In the genomic region with DNA sequence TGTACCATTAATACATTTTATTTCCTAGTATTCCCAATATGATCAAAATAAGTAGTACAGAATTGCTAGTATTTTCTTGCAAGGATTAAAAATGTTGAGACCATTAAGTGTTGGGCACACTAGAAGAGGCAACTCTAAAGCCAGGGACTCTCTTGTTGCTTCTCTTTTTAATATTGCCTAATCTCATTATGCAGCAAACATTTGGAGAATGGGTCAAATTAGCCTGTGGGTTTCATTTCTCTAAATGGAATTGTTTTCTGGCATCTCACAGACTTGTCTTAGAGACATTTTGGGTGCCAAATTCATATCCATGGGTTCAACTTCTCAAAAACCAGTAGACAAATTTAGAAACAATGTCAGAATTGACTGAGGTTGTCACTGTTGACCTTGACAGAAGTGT, we compare ENCODE assay signal across 22 mouse cellular contexts. TPM values are rescaled to one million over a fixed set of nuclear protein-coding genes. Genes with fewer than 3 reads are reported as not detected.
"Had no signal": no experiment of that assay in that cellular context is flagged by ENCODE, and none has a peak within 500 bp of the region (broad histone marks: within the 10 kb centered on the region; RNA-seq: fewer than 3 reads in every experiment).

No protein-coding gene starts in this region.

- H3K4me3 ChIP-seq: liver, embryonic 15.5 days; lung, embryonic 15.5 days; megakaryocyte, embryonic 14.5 days; midbrain, embryonic 13.5 days; midbrain, embryonic 15.5 days; neural tube, embryonic 12.5 days; stomach, embryonic 15.5 days had no signal

- H3K36me3 ChIP-seq: liver, embryonic 15.5 days; lung, embryonic 15.5 days; midbrain, embryonic 13.5 days; midbrain, embryonic 15.5 days; neural tube, embryonic 12.5 days; stomach, embryonic 15.5 days had no signal

- H3K4me2 ChIP-seq: liver, embryonic 15.5 days; lung, embryonic 15.5 days; midbrain, embryonic 11.5 days; midbrain, embryonic 13.5 days; midbrain, embryonic 15.5 days; neural tube, embryonic 12.5 days; stomach, embryonic 15.5 days had no signal

- DNase-seq: liver, postnatal 0 days; lung, adult 2 months; lung, postnatal 14 days; lung, postnatal 36 days; right cerebral cortex, postnatal 14 days; thymus, adult 18-20 months; thymus, postnatal 14 days; thymus, postnatal 36 days had no signal

- H3K9ac ChIP-seq: liver, embryonic 15.5 days; liver, postnatal 0 days; lung, embryonic 15.5 days; midbrain, embryonic 13.5 days; midbrain, embryonic 15.5 days; neural tube, embryonic 12.5 days; stomach, embryonic 15.5 days had no signal

- ATAC-seq: liver, postnatal 0 days; lung, postnatal 0 days; midbrain, embryonic 13.5 days; midbrain, embryonic 15.5 days had no signal

- H3K9me3 ChIP-seq: liver, embryonic 15.5 days; lung, embryonic 15.5 days; megakaryocyte, embryonic 14.5 days; midbrain, embryonic 13.5 days; midbrain, embryonic 15.5 days; neural tube, embryonic 12.5 days; stomach, embryonic 15.5 days had no signal

- H3K27me3 ChIP-seq: liver, embryonic 15.5 days; lung, embryonic 15.5 days; megakaryocyte, embryonic 14.5 days; midbrain, embryonic 13.5 days; midbrain, embryonic 15.5 days; neural tube, embryonic 12.5 days; stomach, embryonic 15.5 days had no signal

- H3K4me1 ChIP-seq: liver, embryonic 15.5 days; lung, embryonic 15.5 days; megakaryocyte, embryonic 14.5 days; midbrain, embryonic 13.5 days; midbrain, embryonic 15.5 days; neural tube, embryonic 12.5 days; stomach, embryonic 15.5 days had no signal

- H3K27ac ChIP-seq: liver, embryonic 15.5 days; lung, embryonic 15.5 days; macrophage; midbrain, embryonic 13.5 days; midbrain, embryonic 15.5 days; neural tube, embryonic 12.5 days; stomach, embryonic 15.5 days; stomach, postnatal 0 days had no signal

RNA-seq across cellular contexts. Expression of gene Myh15, which starts 8.1 kb away (rescaled TPM):
- total RNA-seq: neutrophil, adult 5-6 weeks had no signal
- polyA plus RNA-seq: liver, embryonic 15.5 days; liver, postnatal 0 days; lung, adult 2 months; lung, embryonic 15.5 days; lung, postnatal 0 days; midbrain, embryonic 11.5 days; midbrain, embryonic 13.5 days; spleen, adult 2 months; stomach, embryonic 15.5 days; stomach, postnatal 0 days; thymus, postnatal 0 days had no signal
